Mouse (Mus musculus): ENCODE data around the gene Kcnip3. TPM values are rescaled to one million over a fixed set of nuclear protein-coding genes. Genes with fewer than 3 reads are reported as not detected.

Gene Kcnip3
- polyA plus RNA-seq, 1 experiment from 2014 or later: 2.4 TPM

DNA sequence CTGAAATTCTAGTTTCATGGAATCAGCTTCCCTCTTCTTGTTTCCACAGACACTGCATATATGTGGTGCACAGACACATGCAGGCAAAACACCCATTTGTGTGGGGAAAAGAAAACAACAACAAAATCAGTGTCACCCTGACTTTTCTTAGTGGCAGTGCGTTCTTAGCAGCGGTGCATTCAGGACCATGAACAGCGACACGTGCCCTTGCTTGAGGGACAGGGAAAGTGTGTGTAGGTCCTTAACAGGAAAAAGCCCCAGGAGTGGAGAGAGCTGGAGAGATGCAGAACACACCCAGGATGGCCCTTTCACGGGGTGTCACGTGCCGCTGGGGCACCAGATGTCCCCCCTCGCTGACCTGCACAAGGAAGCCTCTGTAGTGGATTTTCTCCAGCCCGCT, 10.5 kb upstream of the Kcnip3 start:
- H3K27me3 ChIP-seq: no peaks in the 10 kb centered on the region
- 9% methylated on average over 9 of the region's 9 CpGs for WGBS
- no peak overlapping the region for H3K4me2 ChIP-seq
- no peaks in the 10 kb centered on the region for H3K4me1 ChIP-seq
- no peaks in the 10 kb centered on the region for H3K36me3 ChIP-seq
- H3K9me3 ChIP-seq: no peaks in the 10 kb centered on the region
- no peak overlapping the region for H3K9ac ChIP-seq
- H3K27ac ChIP-seq: no peak overlapping the region
- ATAC-seq (ENCODE audit: insufficient number of reproducible peaks, insufficient read depth, low FRiP score, low TSS enrichment, low read depth): no peak
- no peak overlapping the region for H3K4me3 ChIP-seq

DNA sequence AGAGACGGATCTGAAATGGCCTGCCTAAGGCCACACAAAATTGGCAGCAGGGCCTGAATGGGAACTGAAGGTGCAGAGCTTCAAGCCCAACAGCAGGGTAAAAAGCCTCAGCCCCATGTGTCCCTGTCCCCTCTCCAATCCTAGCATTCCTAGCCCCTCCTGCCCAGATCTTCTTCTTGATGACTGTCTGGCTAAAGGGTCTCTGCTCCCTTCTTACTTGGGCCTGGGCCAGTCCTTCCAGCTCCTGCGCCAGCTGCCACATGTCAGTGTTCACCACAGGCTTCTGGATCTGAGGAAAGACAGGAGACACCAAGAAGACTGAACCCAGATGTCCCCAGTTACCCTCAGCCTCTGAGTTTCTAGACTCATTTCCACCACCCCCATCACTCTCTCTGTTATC, 9.7 kb upstream of the Kcnip3 start:
- Histone ChIP-seq H3K9me3 (no peaks in the 10 kb centered on the region), H3K36me3 (no peaks in the 10 kb centered on the region), H3K4me2 (no peak overlapping the region), H3K27ac (no peak overlapping the region), H3K4me1 (no peaks in the 10 kb centered on the region), H3K9ac (no peak overlapping the region), H3K27me3 (no peaks in the 10 kb centered on the region), H3K4me3 (no peak overlapping the region)
- 83% methylated on average over 2 of the region's 2 CpGs for WGBS
- no peak for ATAC-seq (ENCODE audit: insufficient number of reproducible peaks, insufficient read depth, low FRiP score, low TSS enrichment, low read depth)

GRCm38 (mm10) chr2:127530418-127530817, 8.5 kb upstream of the Kcnip3 start:
- Histone ChIP-seq H3K27me3 (no peaks in the 10 kb centered on the region), H3K27ac (no peak overlapping the region)
- 74% methylated on average over 3 of the region's 3 CpGs for WGBS

GRCm38 (mm10) chr2:127525004-127525775, 3.3 kb upstream of the Kcnip3 start:
- H3K9me3 ChIP-seq: no peaks in the 10 kb centered on the region
- peaks cover 17% of the 10 kb centered on the region for H3K4me1 ChIP-seq
- 81% methylated on average over 3 of the region's 3 CpGs for WGBS
- no peak overlapping the region for H3K27ac ChIP-seq
- H3K27me3 ChIP-seq: peaks cover 4% of the 10 kb centered on the region; the same call in 1 of the 2 replicates
- no peak overlapping the region for H3K9ac ChIP-seq
- H3K4me2 ChIP-seq: no peak overlapping the region
- H3K4me3 ChIP-seq: no peak overlapping the region
- ATAC-seq (ENCODE audit: insufficient number of reproducible peaks, insufficient read depth, low FRiP score, low TSS enrichment, low read depth): no peak
- H3K36me3 ChIP-seq: no peaks in the 10 kb centered on the region

More at GRCm38 (mm10) chr2:127530418-127530817, 8.5 kb upstream of the Kcnip3 start:
- no peak overlapping the region for H3K4me3 ChIP-seq
- no peaks in the 10 kb centered on the region for H3K9me3 ChIP-seq
- ATAC-seq (ENCODE audit: insufficient number of reproducible peaks, insufficient read depth, low FRiP score, low TSS enrichment, low read depth): no peak
- H3K36me3 ChIP-seq: no peaks in the 10 kb centered on the region
- H3K9ac ChIP-seq: no peak overlapping the region
- no peak overlapping the region for H3K4me2 ChIP-seq
- H3K4me1 ChIP-seq: no peaks in the 10 kb centered on the region

DNA sequence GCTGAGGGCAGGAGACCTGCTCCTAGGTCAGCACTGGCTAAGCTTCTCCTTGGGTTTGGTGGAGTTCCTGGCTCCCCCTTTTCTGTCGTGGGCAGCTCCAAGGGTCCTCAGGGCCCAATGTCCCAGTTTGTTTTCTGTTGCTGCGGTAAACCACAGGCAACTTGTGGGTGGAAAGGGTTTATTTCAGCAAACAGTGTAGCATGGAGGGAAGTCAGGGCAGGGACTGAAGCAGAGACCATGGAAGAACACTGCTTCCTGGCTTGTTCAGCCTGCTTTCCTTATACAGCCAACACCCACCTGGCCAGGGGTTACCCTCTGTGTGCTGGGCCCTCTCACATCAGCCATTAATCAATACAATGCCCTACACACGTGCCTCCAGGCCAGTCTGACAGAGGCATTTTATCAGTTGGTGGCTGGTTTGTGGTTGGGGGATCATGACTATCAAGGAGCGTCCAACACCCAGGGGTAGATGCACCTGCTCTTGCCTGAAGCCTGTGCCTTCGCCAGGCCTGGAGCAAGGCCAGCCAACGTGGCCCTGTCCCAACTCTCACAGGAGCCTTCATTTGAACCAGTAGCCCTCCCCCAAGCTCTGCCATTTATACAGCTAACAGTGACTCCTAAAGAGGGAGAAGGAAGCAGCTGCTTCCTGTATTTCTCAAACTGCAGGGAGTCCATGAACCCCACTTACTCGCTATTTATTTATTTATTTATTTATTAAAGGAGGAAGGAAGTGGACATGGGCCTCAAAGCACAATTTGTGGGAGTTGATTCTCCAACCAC, 2.2 kb upstream of the Kcnip3 start:
- Histone ChIP-seq H3K27ac (no peak overlapping the region), H3K27me3 (peaks cover 4% of the 10 kb centered on the region; the same call in 1 of the 2 replicates), H3K4me3 (no peak overlapping the region), H3K9me3 (no peaks in the 10 kb centered on the region), H3K36me3 (no peaks in the 10 kb centered on the region), H3K4me2 (no peak overlapping the region), H3K4me1 (peaks cover 17% of the 10 kb centered on the region), H3K9ac (no peak overlapping the region)
- WGBS: 55% methylated on average over 7 of the region's 7 CpGs
- no peak for ATAC-seq (ENCODE audit: insufficient number of reproducible peaks, insufficient read depth, low FRiP score, low TSS enrichment, low read depth)

DNA sequence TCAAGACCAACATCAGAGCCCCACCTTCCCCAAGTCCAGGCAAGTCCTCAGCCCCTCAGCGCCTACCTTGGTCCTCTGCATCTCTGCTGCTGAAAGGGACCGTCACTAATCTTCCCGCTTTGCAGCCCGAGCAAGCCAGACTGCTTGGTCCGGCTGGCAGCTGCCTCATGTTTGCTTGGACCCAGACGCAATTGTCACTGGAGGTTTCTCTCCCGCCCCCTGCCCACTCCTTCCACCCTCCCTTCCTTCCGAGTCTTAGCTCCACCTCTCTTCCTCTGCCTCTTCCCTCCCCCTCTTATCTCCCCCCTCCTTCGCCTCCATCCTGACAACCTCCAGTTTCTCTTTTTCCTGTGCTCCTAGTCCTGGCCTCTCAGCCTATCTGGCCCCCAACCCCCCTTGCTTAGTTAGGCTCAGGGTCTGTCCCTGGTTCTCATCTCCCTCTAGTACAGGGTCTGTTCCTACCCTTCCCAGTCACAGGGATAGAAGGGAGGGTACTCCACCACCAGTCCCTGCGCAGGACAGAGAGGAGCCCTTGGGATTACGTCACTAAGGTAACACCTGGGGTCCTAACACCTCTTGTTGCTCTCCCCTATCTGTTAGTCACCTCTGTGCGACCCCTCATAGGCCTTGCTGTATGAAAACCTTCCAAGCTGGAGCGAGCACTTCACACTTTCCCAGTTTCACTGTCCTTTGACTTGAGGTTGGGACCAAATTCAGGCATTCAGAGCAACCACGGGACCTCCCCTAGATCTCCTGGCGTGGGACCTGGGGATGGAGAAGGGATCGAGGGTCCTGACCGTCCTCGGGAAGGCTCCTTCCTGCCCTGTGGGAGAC, 505 bp downstream of the Kcnip3 start:
- H3K9ac ChIP-seq: peak overlapping the region; percentile 58
- H3K9me3 ChIP-seq: no peaks in the 10 kb centered on the region
- peak overlapping the region; percentile 39; the same call in 1 of the 2 replicates for H3K27ac ChIP-seq
- H3K4me2 ChIP-seq: peak overlapping the region; percentile 59
- H3K36me3 ChIP-seq: no peaks in the 10 kb centered on the region
- H3K27me3 ChIP-seq: peaks cover 4% of the 10 kb centered on the region; the same call in 1 of the 2 replicates
- peaks cover 17% of the 10 kb centered on the region for H3K4me1 ChIP-seq
- H3K4me3 ChIP-seq: peak overlapping the region; percentile 30
- ATAC-seq (ENCODE audit: insufficient number of reproducible peaks, insufficient read depth, low FRiP score, low TSS enrichment, low read depth): no peak
- 1% methylated on average over 18 of the region's 18 CpGs for WGBS

DNA sequence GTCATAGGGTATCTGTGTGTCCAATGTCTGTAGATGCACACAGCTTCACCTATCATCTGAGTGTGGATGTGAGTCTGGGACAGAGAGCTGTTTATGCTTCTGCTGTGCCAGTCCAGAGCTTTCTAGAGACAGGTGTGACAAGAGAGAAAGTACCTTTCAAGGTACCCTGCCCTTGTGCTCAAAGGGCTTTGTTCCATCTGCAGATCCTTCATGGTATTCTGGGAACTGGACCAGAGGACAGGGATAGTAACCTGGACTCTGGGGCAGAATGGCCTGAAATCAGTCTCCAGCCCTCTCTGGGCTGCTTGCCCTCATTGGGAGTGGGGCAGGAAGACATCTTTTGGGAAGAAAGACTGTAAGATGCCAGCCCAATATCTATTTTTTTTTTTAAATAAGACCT, 1.8 kb downstream of the Kcnip3 start:
- Histone ChIP-seq H3K9me3 (no peaks in the 10 kb centered on the region), H3K27ac (no peak overlapping the region), H3K4me3 (no peak overlapping the region), H3K4me2 (no peak overlapping the region), H3K27me3 (peaks cover 4% of the 10 kb centered on the region; the same call in 1 of the 2 replicates), H3K9ac (no peak overlapping the region), H3K36me3 (no peaks in the 10 kb centered on the region), H3K4me1 (peaks cover 17% of the 10 kb centered on the region)
- no peak for ATAC-seq (ENCODE audit: insufficient number of reproducible peaks, insufficient read depth, low FRiP score, low TSS enrichment, low read depth)

DNA sequence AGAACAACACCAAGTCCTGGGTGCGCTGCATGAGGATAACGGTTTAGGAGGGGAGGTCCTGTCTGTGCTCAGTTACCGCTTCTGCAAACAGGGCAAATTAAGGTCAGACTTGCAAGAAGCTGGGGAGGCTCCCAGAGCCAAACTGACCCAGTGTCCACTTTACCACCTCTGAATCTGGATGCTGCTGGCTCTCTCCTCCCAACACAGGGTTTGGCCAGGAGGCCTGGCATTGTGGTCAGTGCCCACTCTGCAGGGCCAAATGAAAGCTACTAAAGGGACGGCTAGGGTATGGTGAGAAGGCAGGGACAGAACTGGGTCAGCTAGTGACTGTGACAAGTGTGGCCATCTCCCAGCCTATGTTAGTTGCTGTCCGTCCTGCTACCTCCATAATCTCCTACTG, 2.6 kb downstream of the Kcnip3 start:
- Histone ChIP-seq H3K4me2 (no peak overlapping the region), H3K4me3 (no peak overlapping the region), H3K9ac (no peak overlapping the region), H3K9me3 (no peaks in the 10 kb centered on the region), H3K27ac (no peak overlapping the region), H3K4me1 (peaks cover 17% of the 10 kb centered on the region), H3K36me3 (no peaks in the 10 kb centered on the region), H3K27me3 (peaks cover 4% of the 10 kb centered on the region; the same call in 1 of the 2 replicates)
- ATAC-seq (ENCODE audit: insufficient number of reproducible peaks, insufficient read depth, low FRiP score, low TSS enrichment, low read depth): no peak
- 77% methylated on average over 5 of the region's 5 CpGs for WGBS

GRCm38 (mm10) chr2:127518831-127519230, 3.1 kb downstream of the Kcnip3 start:
- no peak for ATAC-seq (ENCODE audit: insufficient number of reproducible peaks, insufficient read depth, low FRiP score, low TSS enrichment, low read depth)
- no peaks in the 10 kb centered on the region for H3K9me3 ChIP-seq
- H3K9ac ChIP-seq: no peak overlapping the region
- no peaks in the 10 kb centered on the region for H3K36me3 ChIP-seq
- peaks cover 4% of the 10 kb centered on the region; the same call in 1 of the 2 replicates for H3K27me3 ChIP-seq
- 69% methylated on average over 3 of the region's 3 CpGs for WGBS
- H3K4me3 ChIP-seq: no peak overlapping the region
- H3K4me1 ChIP-seq: peaks cover 17% of the 10 kb centered on the region
- H3K4me2 ChIP-seq: no peak overlapping the region
- H3K27ac ChIP-seq: no peak overlapping the region

GRCm38 (mm10) chr2:127518273-127518672, 3.6 kb downstream of the Kcnip3 start:
- peaks cover 4% of the 10 kb centered on the region; the same call in 1 of the 2 replicates for H3K27me3 ChIP-seq
- H3K36me3 ChIP-seq: no peaks in the 10 kb centered on the region
- no peak overlapping the region for H3K9ac ChIP-seq
- H3K4me3 ChIP-seq: no peak overlapping the region
- no peak for ATAC-seq (ENCODE audit: insufficient number of reproducible peaks, insufficient read depth, low FRiP score, low TSS enrichment, low read depth)
- H3K4me1 ChIP-seq: peaks cover 17% of the 10 kb centered on the region
- H3K4me2 ChIP-seq: no peak overlapping the region
- H3K27ac ChIP-seq: no peak overlapping the region
- H3K9me3 ChIP-seq: no peaks in the 10 kb centered on the region
- 53% methylated on average over 3 of the region's 3 CpGs for WGBS

GRCm38 (mm10) chr2:127517081-127517480, 4.8 kb downstream of the Kcnip3 start:
- Histone ChIP-seq H3K9me3 (no peaks in the 10 kb centered on the region), H3K36me3 (no peaks in the 10 kb centered on the region), H3K27ac (no peak overlapping the region), H3K4me2 (no peak overlapping the region), H3K4me3 (no peak overlapping the region), H3K27me3 (no peaks in the 10 kb centered on the region), H3K4me1 (peaks cover 15% of the 10 kb centered on the region), H3K9ac (no peak overlapping the region)
- no peak for ATAC-seq (ENCODE audit: insufficient number of reproducible peaks, insufficient read depth, low FRiP score, low TSS enrichment, low read depth)
- 64% methylated on average over 8 of the region's 8 CpGs for WGBS

Measured in embryonic facial prominence, embryonic 13.5 days (tissue).